Mouse (Mus musculus) embryonic facial prominence, embryonic 12.5 days (tissue): ENCODE results near the gene Usp1. TPM values are rescaled to one million over a fixed set of nuclear protein-coding genes. Genes with fewer than 3 reads are reported as not detected.

Source experiments
- ATAC-seq: fragments of 200-750 bp; cut with Nextera tagmentation; 2 replicates; pipeline ENCODE4 v1.8.0; 2017; ENCODE audit not compliant: insufficient number of reproducible peaks, insufficient read depth, low FRiP score, low TSS enrichment
- H3K27ac ChIP-seq: fragments of 300-500 bp; sonication (generic); 2 replicates; pipeline ENCODE4 v1.5.1; 2016; ENCODE audit warnings: mild to moderate bottlenecking
- H3K27me3 ChIP-seq: fragments of 300-500 bp; sonication (generic); 2 replicates; pipeline ENCODE4 v1.6.1; 2016; ENCODE audit warnings: mild to moderate bottlenecking, moderate library complexity
- H3K36me3 ChIP-seq: fragments of 300-500 bp; sonication (generic); 2 replicates; pipeline ENCODE4 v1.6.1; 2016; ENCODE audit warnings: mild to moderate bottlenecking
- H3K4me1 ChIP-seq: fragments of 300-500 bp; sonication (generic); 2 replicates; pipeline ENCODE4 v1.6.1; 2016
- H3K4me2 ChIP-seq: fragments of 300-500 bp; sonication (generic); replicated peaks from 2 replicates; pipeline ENCODE4 v1.6.1; 2016; ENCODE audit warnings: mild to moderate bottlenecking, moderate library complexity
- H3K4me3 ChIP-seq: fragments of 300-500 bp; sonication (generic); 2 replicates; pipeline ENCODE4 v1.5.1; 2016; ENCODE audit warnings: mild to moderate bottlenecking
- H3K9ac ChIP-seq: fragments of 300-500 bp; sonication (generic); 2 replicates; pipeline ENCODE4 v1.6.1; 2016; ENCODE audit warnings: mild to moderate bottlenecking, moderate library complexity
- H3K9me3 ChIP-seq: fragments of 300-500 bp; sonication (generic); 2 replicates; pipeline ENCODE4 v1.6.1; 2016; ENCODE audit warnings: mild to moderate bottlenecking, moderate library complexity
- WGBS: fragments of 180-500 bp; shearing (Covaris S2); methylation state at CpG from one replicate; pipeline ENCODE4 v1.1.7; 2016; 5-methylcytosine and 5-hydroxymethylcytosine counted together
- polyA plus RNA-seq: library from polyadenylated mRNA; unstranded; fragments of >200 nt; fragmentation: Nextera tagmentation; extraction: Ambion mirVana; gene quantifications from 2 replicates; pipeline ENCODE4 v1.2.1, GENCODE M21; 2016

Usp1 gene
- 117 and 138 TPM in 2 replicates for polyA plus RNA-seq

- Histone ChIP-seq H3K36me3 (no peaks in the 10 kb centered on the region), H3K9ac (peak within 1 kb of the TSS; percentile 94), H3K9me3 (no peaks in the 10 kb centered on the region), H3K27ac (peak within 1 kb of the TSS; percentile 100), H3K27me3 (no peaks in the 10 kb centered on the region), H3K4me3 (peak within 1 kb of the TSS; percentile 97), H3K4me2 (peak within 1 kb of the TSS; percentile 80), H3K4me1 (peaks cover 9% of the 10 kb centered on the region)
- ATAC-seq: peak; percentile 16
- WGBS: under 1% methylated on average over 66 of the region's 67 CpGs
Measured at GRCm38 (mm10) chr4:98923568-98924070, at the start of gene Usp1. Usp1 (plus strand) TSS chr4:98923810.

GRCm38 (mm10) chr4:98882706-98883105, 40.9 kb upstream of the Usp1 start:
- no peak overlapping the region for H3K9ac ChIP-seq
- H3K27me3 ChIP-seq: no peaks in the 10 kb centered on the region
- no peaks in the 10 kb centered on the region for H3K9me3 ChIP-seq
- no peaks in the 10 kb centered on the region for H3K36me3 ChIP-seq
- no peak overlapping the region for H3K4me3 ChIP-seq
- H3K4me1 ChIP-seq: no peaks in the 10 kb centered on the region
- whole genome bisulfite sequencing: 72% methylated on average over 3 of the region's 3 CpGs
- ATAC-seq: no peak
- no peak overlapping the region for H3K4me2 ChIP-seq
- H3K27ac ChIP-seq: no peak overlapping the region

GRCm38 (mm10) chr4:98886377-98886776, 37.2 kb upstream of the Usp1 start:
- no peak for ATAC-seq
- Histone ChIP-seq H3K27me3 (no peaks in the 10 kb centered on the region), H3K27ac (no peak overlapping the region), H3K4me3 (no peak overlapping the region), H3K36me3 (no peaks in the 10 kb centered on the region), H3K4me2 (no peak overlapping the region), H3K9me3 (no peaks in the 10 kb centered on the region), H3K9ac (no peak overlapping the region), H3K4me1 (no peaks in the 10 kb centered on the region)
- 76% methylated on average over 4 of the region's 4 CpGs for WGBS

- WGBS: 17% methylated on average over 10 of the region's 10 CpGs
- H3K9me3 ChIP-seq: no peaks in the 10 kb centered on the region
- H3K4me3 ChIP-seq: no peak overlapping the region
- H3K27me3 ChIP-seq: no peaks in the 10 kb centered on the region
- no peak overlapping the region for H3K9ac ChIP-seq
- ATAC-seq: peak; percentile 67; the same call in 1 of the 2 replicates
- no peaks in the 10 kb centered on the region for H3K4me1 ChIP-seq
- no peak overlapping the region for H3K4me2 ChIP-seq
- H3K36me3 ChIP-seq: no peaks in the 10 kb centered on the region
- H3K27ac ChIP-seq: no peak overlapping the region
Measured at GRCm38 (mm10) chr4:98887148-98887547, 36.5 kb upstream of the Usp1 start.

GRCm38 (mm10) chr4:98910246-98910645, 13.4 kb upstream of the Usp1 start:
- Histone ChIP-seq H3K27ac (no peak overlapping the region), H3K36me3 (no peaks in the 10 kb centered on the region), H3K4me2 (no peak overlapping the region), H3K9me3 (no peaks in the 10 kb centered on the region), H3K4me1 (no peaks in the 10 kb centered on the region), H3K27me3 (no peaks in the 10 kb centered on the region), H3K4me3 (no peak overlapping the region), H3K9ac (no peak overlapping the region)
- no peak for ATAC-seq
- 87% methylated on average over 5 of the region's 5 CpGs for WGBS

GRCm38 (mm10) chr4:98917724-98918123, 5.9 kb upstream of the Usp1 start:
- Histone ChIP-seq H3K27me3 (no peaks in the 10 kb centered on the region), H3K9me3 (no peaks in the 10 kb centered on the region), H3K4me1 (no peaks in the 10 kb centered on the region), H3K9ac (no peak overlapping the region), H3K4me2 (no peak overlapping the region), H3K36me3 (no peaks in the 10 kb centered on the region), H3K27ac (no peak overlapping the region), H3K4me3 (no peak overlapping the region)
- no peak for ATAC-seq
- 82% methylated on average over 2 of the region's 2 CpGs for WGBS

GRCm38 (mm10) chr4:98918204-98918603, 5.4 kb upstream of the Usp1 start:
- Histone ChIP-seq H3K4me2 (no peak overlapping the region), H3K9ac (no peak overlapping the region), H3K36me3 (no peaks in the 10 kb centered on the region), H3K27ac (no peak overlapping the region), H3K4me1 (no peaks in the 10 kb centered on the region), H3K4me3 (no peak overlapping the region), H3K27me3 (no peaks in the 10 kb centered on the region), H3K9me3 (no peaks in the 10 kb centered on the region)
- ATAC-seq: no peak
- 100% methylated on average over 1 of the region's 1 CpGs for WGBS

- H3K9ac ChIP-seq: no peak overlapping the region
- H3K9me3 ChIP-seq: no peaks in the 10 kb centered on the region
- WGBS: 85% methylated on average over 4 of the region's 4 CpGs
- peaks cover 8% of the 10 kb centered on the region for H3K4me1 ChIP-seq
- H3K27me3 ChIP-seq: no peaks in the 10 kb centered on the region
- no peak for ATAC-seq
- H3K27ac ChIP-seq: no peak overlapping the region
- H3K4me2 ChIP-seq: no peak overlapping the region
- no peaks in the 10 kb centered on the region for H3K36me3 ChIP-seq
- H3K4me3 ChIP-seq: no peak overlapping the region
Measured at GRCm38 (mm10) chr4:98920896-98921295, 2.7 kb upstream of the Usp1 start.

- peak; percentile 1; the same call in 1 of the 2 replicates for ATAC-seq
- H3K4me2 ChIP-seq: peak overlapping the region; percentile 80
- H3K36me3 ChIP-seq: no peaks in the 10 kb centered on the region
- no peaks in the 10 kb centered on the region for H3K9me3 ChIP-seq
- H3K27ac ChIP-seq: peak overlapping the region; percentile 98
- peaks cover 9% of the 10 kb centered on the region for H3K4me1 ChIP-seq
- H3K9ac ChIP-seq: peak overlapping the region; percentile 85
- H3K27me3 ChIP-seq: no peaks in the 10 kb centered on the region
- peak overlapping the region; percentile 97 for H3K4me3 ChIP-seq
- WGBS: 16% methylated on average over 18 of the region's 18 CpGs
Measured at GRCm38 (mm10) chr4:98922061-98922642, 1.5 kb upstream of the Usp1 start.

GRCm38 (mm10) chr4:98922643-98923567, 705 bp upstream of the Usp1 start:
- peak overlapping the region; percentile 85 for H3K9ac ChIP-seq
- WGBS: under 1% methylated on average over 53 of the region's 53 CpGs
- ATAC-seq: peak; percentile 95

GRCm38 (mm10) chr4:98924071-98924905, 678 bp downstream of the Usp1 start:
- Histone ChIP-seq H3K27me3 (no peaks in the 10 kb centered on the region), H3K27ac (peak overlapping the region; percentile 100)
- under 1% methylated on average over 66 of the region's 66 CpGs for WGBS

More at GRCm38 (mm10) chr4:98922643-98923567, 705 bp upstream of the Usp1 start:
- no peaks in the 10 kb centered on the region for H3K9me3 ChIP-seq
- peak overlapping the region; percentile 97 for H3K4me3 ChIP-seq
- H3K27ac ChIP-seq: peak overlapping the region; percentile 100
- peaks cover 9% of the 10 kb centered on the region for H3K4me1 ChIP-seq
- peak overlapping the region; percentile 80 for H3K4me2 ChIP-seq
- no peaks in the 10 kb centered on the region for H3K36me3 ChIP-seq
- H3K27me3 ChIP-seq: no peaks in the 10 kb centered on the region

More at GRCm38 (mm10) chr4:98924071-98924905, 678 bp downstream of the Usp1 start:
- H3K4me2 ChIP-seq: peak overlapping the region; percentile 69
- ATAC-seq: peak; percentile 22
- no peaks in the 10 kb centered on the region for H3K9me3 ChIP-seq
- H3K4me3 ChIP-seq: peak overlapping the region; percentile 97
- peaks cover 9% of the 10 kb centered on the region for H3K4me1 ChIP-seq
- H3K36me3 ChIP-seq: no peaks in the 10 kb centered on the region; the same call in 1 of the 2 replicates
- H3K9ac ChIP-seq: peak overlapping the region; percentile 94
